Mouse (Mus musculus) small intestine, adult 2 months (tissue): ENCODE results near the gene Gsx1.

ENCODE experiments used
- CTCF ChIP-seq: fragments of 200-500 bp; IDR thresholded peaks from 2 replicates; pipeline ENCODE4 v1.5.1; 2012; ENCODE audit warnings: low read depth, mild to moderate bottlenecking, control low read depth, inconsistent platforms, low read length, moderate library complexity, mixed read lengths; ENCODE audit not compliant: insufficient replicate concordance, insufficient read length; ENCODE audit errors: extremely low read depth
- POLR2A ChIP-seq: fragments of 200-500 bp; IDR thresholded peaks from 2 replicates; pipeline ENCODE4 v1.6.1; 2012; ENCODE audit warnings: low read depth, mild to moderate bottlenecking, control low read depth, inconsistent platforms, low read length, moderate library complexity

- TF ChIP-seq CTCF (no peak), POLR2A (no peak)
Measured at GRCm38 (mm10) chr5:147191801-147192575, 3.5 kb downstream of the Gsx1 start.
